Mouse (Mus musculus): ENCODE results near the gene Wdr20.
"Not testable (repeated sequence)": the region's sequence is repeated elsewhere in the genome, so short reads cannot be mapped to it uniquely, and the experiment has no call there.

The Wdr20 gene

DNA sequence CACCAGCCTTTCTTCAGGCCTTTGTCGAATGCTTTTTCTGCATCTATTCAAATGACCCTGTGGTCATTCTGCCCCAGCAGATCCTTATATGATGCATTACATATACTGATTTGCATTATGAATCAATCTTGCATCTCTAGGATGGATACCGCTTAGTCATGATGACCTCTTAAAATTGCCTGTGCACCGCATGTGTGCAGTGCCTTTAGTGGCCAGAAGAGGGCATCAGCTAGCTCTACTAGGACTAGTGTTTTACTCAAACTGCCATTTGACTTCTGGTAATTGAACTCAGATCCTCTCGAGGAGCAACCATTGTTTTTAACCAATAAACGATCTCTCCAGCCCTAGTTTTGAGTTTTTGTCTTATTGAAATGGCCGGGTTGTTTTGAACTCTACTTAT is 24.0 kb upstream of the Wdr20 start:
- DNase-seq (ENCODE audit: low spot score), result no peak

GRCm38 (mm10) chr12:110714215-110714614 is 23.5 kb upstream of the Wdr20 start:
- no peak for DNase-seq (ENCODE audit: low spot score)

DNA sequence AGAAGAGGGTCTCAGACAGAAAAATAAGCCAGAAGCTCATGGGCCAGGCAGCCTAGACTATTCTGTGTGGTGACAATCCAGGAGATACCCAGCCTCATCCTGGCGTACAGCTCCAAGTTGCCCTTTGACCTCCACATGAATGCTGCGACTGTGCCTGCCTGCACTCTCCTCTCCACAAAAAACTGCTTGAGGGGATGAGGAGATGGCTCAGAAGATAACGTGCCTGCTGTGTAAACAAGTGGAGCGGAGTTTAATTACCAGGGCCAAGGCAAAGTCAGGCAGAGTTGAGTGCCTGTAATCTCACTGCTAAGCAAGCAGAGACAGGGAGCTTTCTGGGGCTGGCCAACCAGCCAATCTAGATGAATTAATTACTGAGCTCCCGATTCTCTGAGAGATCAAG is 21.7 kb upstream of the Wdr20 start:
- no peak for DNase-seq (ENCODE audit: low spot score)

DNA sequence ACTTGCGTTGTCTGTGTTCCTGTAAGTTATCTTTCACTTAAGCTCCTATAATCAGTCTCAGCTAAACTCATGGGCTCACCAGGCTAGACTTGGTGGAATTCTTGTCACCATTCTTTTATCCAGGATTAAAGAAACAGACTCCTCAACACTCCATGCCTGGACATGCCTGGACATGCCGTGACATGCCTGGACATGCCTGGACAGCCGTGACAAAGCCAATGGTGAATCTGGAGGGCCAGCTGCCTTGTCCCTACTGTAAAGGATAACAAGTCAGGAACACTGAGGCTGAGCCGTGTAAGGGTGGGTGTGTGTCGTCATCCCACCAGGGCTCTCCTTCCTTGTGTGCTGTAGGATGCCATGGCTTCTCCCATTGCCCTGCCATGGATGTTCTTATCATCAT is 12.7 kb upstream of the Wdr20 start:
- no peak for DNase-seq (ENCODE audit: low spot score)

- no peak for DNase-seq (ENCODE audit: low spot score)
Observed at GRCm38 (mm10) chr12:110725489-110725888, 12.3 kb upstream of the Wdr20 start.

DNA sequence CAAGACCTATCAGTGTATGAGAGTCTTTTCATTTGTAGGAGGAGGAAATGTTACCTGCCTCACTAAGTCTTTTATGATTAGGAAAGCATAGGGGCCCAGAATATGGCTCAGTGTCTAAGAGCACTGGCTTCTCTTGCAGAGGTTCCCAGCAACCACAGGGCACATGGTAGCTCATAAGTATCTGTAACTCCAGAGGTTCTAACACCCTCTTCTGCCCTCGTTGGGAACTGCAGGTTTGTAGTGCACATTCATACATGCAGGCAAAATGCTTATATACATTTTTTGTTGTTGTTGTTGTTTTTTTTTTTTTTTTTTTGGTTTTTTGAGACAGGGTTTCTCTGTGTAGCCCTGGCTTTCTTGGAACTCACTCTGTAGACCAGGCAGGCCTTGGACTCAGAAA is 11.3 kb upstream of the Wdr20 start:
- no peak for DNase-seq (ENCODE audit: low spot score)

DNA sequence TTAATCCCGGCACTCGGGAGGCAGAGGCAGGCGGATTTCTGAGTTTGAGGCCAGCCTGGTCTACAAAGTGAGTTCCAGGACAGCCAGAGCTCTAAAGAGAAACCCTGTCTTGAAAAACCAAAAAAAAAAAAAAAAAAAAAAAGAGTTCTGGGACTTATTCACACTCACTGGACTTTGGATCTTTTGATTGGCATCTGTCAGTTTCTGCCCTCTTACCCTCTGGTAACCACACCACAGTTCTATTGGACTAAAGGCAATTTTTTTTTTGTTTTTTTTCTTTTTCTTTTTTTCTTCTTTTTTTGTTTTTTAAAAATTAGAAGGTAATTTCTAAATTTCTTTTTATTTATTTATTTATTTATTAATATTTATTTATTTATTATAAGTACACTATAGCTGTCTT is 4.5 kb upstream of the Wdr20 start:
- not testable (repeated sequence) for DNase-seq (ENCODE audit: low spot score)

- DNase-seq (ENCODE audit: low spot score), result no peak
Observed at GRCm38 (mm10) chr12:110736641-110737040, 1.1 kb upstream of the Wdr20 start.

- DNase-seq (ENCODE audit: low spot score), result peak; percentile 37
Observed at GRCm38 (mm10) chr12:110738158-110738921, 596 bp downstream of the Wdr20 start.

DNA sequence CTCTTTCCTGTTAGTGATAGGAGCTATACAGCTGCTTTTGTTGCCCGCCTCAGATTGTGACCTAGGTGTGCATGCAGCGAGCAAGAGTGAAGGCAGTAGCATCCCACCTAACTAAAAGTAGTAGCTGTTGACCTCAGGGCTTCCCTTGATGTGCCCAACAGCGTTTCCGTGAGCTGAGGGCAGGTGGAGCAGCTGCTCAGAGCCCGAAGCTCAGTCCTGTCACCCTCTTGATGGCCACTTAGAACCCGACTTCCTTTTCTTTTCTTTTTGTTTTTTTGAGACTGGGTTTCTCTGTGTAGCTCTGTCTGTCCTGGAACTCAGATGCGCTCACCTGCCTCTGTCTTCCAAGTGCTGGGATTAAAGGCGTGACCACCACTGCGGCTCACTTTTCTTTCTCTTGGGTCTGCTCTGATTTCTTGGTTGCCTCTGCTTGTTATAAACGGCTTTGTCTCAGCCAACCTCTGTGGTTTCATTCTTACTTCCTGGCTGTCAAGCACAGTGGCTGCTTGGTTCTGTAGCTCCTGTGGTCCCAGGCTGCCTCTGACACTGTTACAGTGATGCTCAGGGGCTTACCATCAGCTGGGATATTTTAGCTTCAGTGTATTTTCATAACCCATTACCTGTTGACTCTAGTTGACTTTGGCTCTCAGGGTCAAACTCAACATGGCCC is 13.2 kb downstream of the Wdr20 start:
- no peak for DNase-seq (ENCODE audit: low spot score)

GRCm38 (mm10) chr12:110752703-110753102 is 15.0 kb downstream of the Wdr20 start:
- no peak for DNase-seq (ENCODE audit: low spot score)

DNA sequence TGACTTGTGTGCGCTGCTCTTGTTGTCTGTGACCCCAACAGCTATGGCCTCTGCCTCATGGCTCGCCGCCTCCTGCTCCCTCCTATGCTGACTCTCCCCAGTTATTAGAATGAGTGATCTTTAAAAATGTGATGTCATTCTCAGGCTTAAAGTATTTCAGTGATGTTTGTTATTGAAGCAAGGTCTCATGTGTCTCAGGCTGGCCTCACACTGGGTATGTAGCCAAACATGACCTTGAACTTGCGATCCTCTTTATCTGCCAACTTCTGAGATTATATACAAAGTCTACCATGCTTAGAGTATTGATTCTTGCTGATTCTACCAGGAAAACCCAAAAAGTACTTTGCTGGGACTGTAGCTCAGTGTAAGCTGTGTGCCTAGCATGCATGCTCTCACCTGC is 16.2 kb downstream of the Wdr20 start:
- DNase-seq (ENCODE audit: low spot score), result no peak

DNA sequence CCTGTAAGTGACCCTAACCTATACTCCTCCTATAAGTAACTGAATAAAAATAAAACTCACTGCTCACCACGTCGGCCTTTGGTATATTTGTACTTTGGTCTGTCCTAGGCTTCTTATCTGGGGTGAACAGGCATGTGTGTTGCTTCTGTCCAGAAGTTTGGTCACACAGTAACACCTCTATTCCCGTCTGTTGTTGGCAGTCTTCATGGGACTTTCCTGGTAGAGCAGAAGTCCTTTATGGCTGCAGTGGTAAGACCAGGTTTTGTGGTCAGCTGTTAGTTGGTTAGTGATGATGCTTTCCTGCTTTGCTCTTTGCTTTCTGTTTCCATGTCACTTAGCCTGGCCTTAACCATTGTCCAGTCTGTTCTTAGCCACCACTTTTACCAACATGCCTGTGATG is 19.4 kb downstream of the Wdr20 start:
- DNase-seq (ENCODE audit: low spot score), result no peak

DNA sequence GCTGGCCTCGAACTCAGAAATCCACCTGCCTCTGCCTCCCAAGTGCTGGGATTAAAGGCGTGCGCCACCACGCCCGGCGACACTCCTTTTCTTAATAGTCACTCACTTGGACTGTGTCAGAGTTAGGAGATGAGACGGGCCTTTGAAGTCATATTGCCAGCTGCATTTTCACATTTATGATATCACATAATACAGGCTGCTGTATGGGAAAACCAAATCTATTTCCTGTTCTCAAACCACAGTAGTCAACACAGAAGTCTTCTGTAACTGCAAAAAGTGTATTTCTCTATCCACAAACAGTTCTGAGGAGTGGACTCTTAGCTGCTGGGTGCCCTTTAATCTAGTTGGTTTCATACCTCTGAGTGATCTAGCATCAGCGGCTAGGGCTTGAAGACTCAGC is 21.2 kb downstream of the Wdr20 start:
- no peak for DNase-seq (ENCODE audit: low spot score)

- DNase-seq (ENCODE audit: low spot score), result no peak
Observed at GRCm38 (mm10) chr12:110762321-110762720, 24.6 kb downstream of the Wdr20 start.

GRCm38 (mm10) chr12:110764531-110764930 is 26.8 kb downstream of the Wdr20 start:
- DNase-seq (ENCODE audit: low spot score), result no peak

GRCm38 (mm10) chr12:110768562-110768961 is 30.8 kb downstream of the Wdr20 start:
- no peak for DNase-seq (ENCODE audit: low spot score)

- no peak for DNase-seq (ENCODE audit: low spot score)
Observed at GRCm38 (mm10) chr12:110769660-110770297, 32.0 kb downstream of the Wdr20 start.

GRCm38 (mm10) chr12:110770479-110771247 is 32.9 kb downstream of the Wdr20 start:
- DNase-seq (ENCODE audit: low spot score), result no peak

GRCm38 (mm10) chr12:110771961-110772360 is 34.2 kb downstream of the Wdr20 start:
- DNase-seq (ENCODE audit: low spot score), result no peak

- DNase-seq (ENCODE audit: low spot score), result no peak
Observed at GRCm38 (mm10) chr12:110775628-110776426, 38.1 kb downstream of the Wdr20 start.

GRCm38 (mm10) chr12:110777853-110778252 is 40.1 kb downstream of the Wdr20 start:
- DNase-seq (ENCODE audit: low spot score), result no peak
